Mouse (Mus musculus) megakaryocyte-erythroid progenitor cell, adult 5 weeks (primary cell): Measurements from ENCODE around the gene Me1. TPM values are rescaled to one million over a fixed set of nuclear protein-coding genes. Genes with fewer than 3 reads are reported as not detected.

Experiments used
- polyA plus RNA-seq: library from polyadenylated mRNA; stranded (reverse); fragments of >175 nt; gene quantifications from 2 replicates; pipeline ENCODE4 v1.2.3, GENCODE M21; 2012

Me1 gene
- 0.04 and 0.10 TPM in 2 replicates for polyA plus RNA-seq

GRCm38 (mm10) chr9:86695818-86696261 is at the start of gene Me1:
Gene Me1, minus strand, starts transcription at chr9:86695953.

DNA sequence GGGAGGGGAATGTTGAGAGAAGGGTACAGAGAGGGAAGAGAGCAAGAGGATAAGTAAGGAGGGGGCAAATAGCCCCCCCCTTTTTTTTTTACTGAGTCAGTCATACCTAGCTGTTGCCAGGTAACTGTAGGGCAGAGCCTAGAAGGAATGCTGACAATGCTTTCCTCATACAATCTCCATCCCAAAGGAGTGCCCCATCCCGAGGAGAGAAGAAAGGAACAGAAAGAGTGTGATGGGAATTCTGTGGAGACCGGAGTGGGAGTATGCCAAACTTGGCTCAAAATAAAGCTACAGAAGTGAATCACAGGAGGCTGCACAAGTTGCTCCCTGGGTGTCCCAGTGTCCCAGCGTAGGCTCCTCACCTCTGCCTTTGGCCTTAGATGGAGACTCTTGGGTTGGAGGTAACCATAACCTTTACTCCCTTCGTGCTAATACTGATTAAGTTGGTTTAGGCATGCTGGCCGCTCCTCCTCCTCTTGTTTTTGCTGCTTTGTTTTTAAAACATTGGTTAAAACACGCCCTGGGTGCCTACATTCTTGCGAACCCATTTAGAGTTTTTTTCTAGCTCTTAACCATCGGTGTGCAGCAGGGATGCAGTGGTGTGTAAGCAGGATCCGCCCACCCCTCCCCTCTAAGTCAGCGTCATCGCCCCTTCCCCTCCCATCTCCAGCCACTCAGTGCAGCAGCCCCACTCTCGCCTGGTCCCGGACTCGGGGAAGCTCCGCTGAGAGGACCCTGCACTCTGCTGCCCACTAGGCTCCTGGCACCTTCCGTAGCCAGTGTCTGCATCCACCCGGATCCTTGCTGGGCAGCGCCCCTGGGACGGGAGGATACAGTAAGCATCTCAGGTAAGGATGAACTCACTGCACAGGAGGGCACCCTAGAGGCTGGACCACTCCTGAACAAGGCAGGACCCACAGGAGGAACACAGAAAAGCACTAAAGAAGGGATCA is 47.5 kb upstream of the Me1 start, which contains the start of gene Prss35:
Gene Prss35 (plus strand): TSS at position 691 of the 953 bp plus-strand sequence.

GRCm38 (mm10) chr9:86571540-86572135 is 124.1 kb downstream of the Me1 start, which contains the start of the genes Pgm3 and Rwdd2a:
Gene Pgm3, minus strand, starts transcription at chr9:86571842.
Gene Rwdd2a, plus strand, starts transcription at chr9:86571991.

Other genes with a start within 250 kb of the Me1 start
- gene Ube2cbp, start 231.0 kb downstream of the Me1 start, polyA plus RNA-seq, result 3.4 and 4.0 TPM in 2 replicates
- 2.6 and 4.1 TPM in 2 replicates for gene Dop1a, start 228.8 kb downstream of the Me1 start, polyA plus RNA-seq
- 3.4 and 3.8 TPM in 2 replicates for gene Pgm3, start 124.1 kb downstream of the Me1 start, polyA plus RNA-seq
- gene Rwdd2a, start 124.0 kb downstream of the Me1 start, polyA plus RNA-seq, result 0.38 and 0.55 TPM in 2 replicates
- gene Prss35, start 47.7 kb upstream of the Me1 start, polyA plus RNA-seq, result not detected in 2 replicates
- gene Snap91, start 184.7 kb upstream of the Me1 start, polyA plus RNA-seq, result not detected in 2 replicates